Mouse (Mus musculus): Measurements from ENCODE around the gene Pax7. TPM values are rescaled to one million over a fixed set of nuclear protein-coding genes. Genes with fewer than 3 reads are reported as not detected.

Gene Pax7
- total and polyA plus RNA-seq, 3 experiments: not detected

GRCm38 (mm10) chr4:139878443-139878842 is 45.1 kb upstream of the Pax7 start:
- no peaks in the 10 kb centered on the region for H3K27me3 ChIP-seq (ENCODE audit: control insufficient read depth in 1 of 2, insufficient read depth in 2 of 2, low read length in 2 of 2)
- no peaks in the 10 kb centered on the region; the same call in 1 of the 2 replicates for H3K9me3 ChIP-seq (replicated peaks; ENCODE audit: insufficient read depth, low read length)
- no peak overlapping the region for H3K4me3 ChIP-seq (ENCODE audit: control insufficient read depth in 1 of 2, insufficient read depth in 1 of 2, low read depth in 2 of 2, low read length in 2 of 2)
- DNase-seq (ENCODE audit: low read depth, low spot score): no peak
- H3K4me1 ChIP-seq (ENCODE audit: control insufficient read depth in 1 of 2, insufficient read depth in 2 of 2, low read length in 2 of 2): no peaks in the 10 kb centered on the region
- no peaks in the 10 kb centered on the region for H3K79me2 ChIP-seq (ENCODE audit: control insufficient read depth, insufficient read depth, low read length, poor library complexity)
- no peaks in the 10 kb centered on the region for H3K36me3 ChIP-seq (ENCODE audit: control insufficient read depth in 1 of 2, insufficient read depth in 2 of 2, low read length in 2 of 2)
- no peak overlapping the region for H3K9ac ChIP-seq (ENCODE audit: control insufficient read depth, low read depth, low read length, poor library complexity, severe bottlenecking)
- TF ChIP-seq CHD2 (IDR thresholded peaks at IDR 0.05; ENCODE audit: low read length) (no peak), POLR2AphosphoS2 (IDR thresholded peaks at IDR 0.05; ENCODE audit: low read length) (no peak), POLR2AphosphoS5 (IDR thresholded peaks at IDR 0.05; ENCODE audit: borderline replicate concordance, low read depth, low read length) (no peak)
- H3K27ac ChIP-seq (ENCODE audit: control insufficient read depth, low read depth, low read length): no peak overlapping the region

- TF ChIP-seq MEF2A (IDR thresholded peaks at IDR 0.05; ENCODE audit: extremely low read depth, insufficient replicate concordance, low read depth, low read length, poor library complexity, severe bottlenecking) (no peak), CTCF (IDR thresholded peaks at IDR 0.05 in 2 of 3, conservative IDR thresholded peaks at IDR 0.05 in 1 of 3; ENCODE audit: control insufficient read depth in 1 of 3, insufficient read depth in 1 of 3, low read depth in 2 of 3, low read length in 3 of 3, poor library complexity in 1 of 3, severe bottlenecking in 1 of 3) (peak in 1 of 3 experiments; percentile 36; a peak in 2 of 6 replicates), ZKSCAN1 (IDR thresholded peaks at IDR 0.05; ENCODE audit: low read depth, low read length) (no peak), GABPA (IDR thresholded peaks at IDR 0.05; ENCODE audit: low read depth, low read length) (no peak)
- Histone ChIP-seq H3K9ac (ENCODE audit: control insufficient read depth, low read depth, low read length, poor library complexity, severe bottlenecking) (no peak overlapping the region), H3K27me3 (ENCODE audit: control insufficient read depth in 1 of 2, insufficient read depth in 2 of 2, low read length in 2 of 2) (no peaks in the 10 kb centered on the region), H3K9me3 (replicated peaks; ENCODE audit: insufficient read depth, low read length) (no peaks in the 10 kb centered on the region; the same call in 1 of the 2 replicates), H3K79me2 (ENCODE audit: control insufficient read depth, insufficient read depth, low read length, poor library complexity) (no peaks in the 10 kb centered on the region), H3K27ac (ENCODE audit: control insufficient read depth, low read depth, low read length) (no peak overlapping the region), H3K36me3 (ENCODE audit: control insufficient read depth in 1 of 2, insufficient read depth in 2 of 2, low read length in 2 of 2) (no peaks in the 10 kb centered on the region), H3K4me1 (ENCODE audit: control insufficient read depth in 1 of 2, insufficient read depth in 2 of 2, low read length in 2 of 2) (no peaks in the 10 kb centered on the region), H3K4me3 (ENCODE audit: control insufficient read depth in 1 of 2, insufficient read depth in 1 of 2, low read depth in 2 of 2, low read length in 2 of 2) (no peak overlapping the region)
- no peak for DNase-seq (ENCODE audit: low read depth, low spot score)
Measured at GRCm38 (mm10) chr4:139877269-139877668, 43.9 kb upstream of the Pax7 start.

- peak; percentile 11 for DNase-seq (ENCODE audit: low read depth, low spot score)
- H3K79me2 ChIP-seq (ENCODE audit: control insufficient read depth, insufficient read depth, low read length, poor library complexity): no peaks in the 10 kb centered on the region
- no peaks in the 10 kb centered on the region for H3K4me1 ChIP-seq (ENCODE audit: control insufficient read depth in 1 of 2, insufficient read depth in 2 of 2, low read length in 2 of 2)
- H3K36me3 ChIP-seq (ENCODE audit: control insufficient read depth in 1 of 2, insufficient read depth in 2 of 2, low read length in 2 of 2): no peaks in the 10 kb centered on the region
- H3K9ac ChIP-seq (ENCODE audit: control insufficient read depth, low read depth, low read length, poor library complexity, severe bottlenecking): no peak overlapping the region
- H3K27me3 ChIP-seq (ENCODE audit: control insufficient read depth in 1 of 2, insufficient read depth in 2 of 2, low read length in 2 of 2): no peaks in the 10 kb centered on the region
- TF ChIP-seq SMC3 (IDR thresholded peaks at IDR 0.05; ENCODE audit: low read depth, low read length) (peak; percentile 44), RAD21 (IDR thresholded peaks at IDR 0.05; ENCODE audit: low read depth, low read length) (peak; percentile 38), MEF2A (IDR thresholded peaks at IDR 0.05; ENCODE audit: extremely low read depth, insufficient replicate concordance, low read depth, low read length, poor library complexity, severe bottlenecking) (no peak), CTCF (IDR thresholded peaks at IDR 0.05 in 2 of 3, conservative IDR thresholded peaks at IDR 0.05 in 1 of 3; ENCODE audit: control insufficient read depth in 1 of 3, insufficient read depth in 1 of 3, low read depth in 2 of 3, low read length in 3 of 3, poor library complexity in 1 of 3, severe bottlenecking in 1 of 3) (peak; percentile 36 to 73 (median 46)), TCF12 (IDR thresholded peaks at IDR 0.05; ENCODE audit: low read depth, low read length) (no peak), MAX (IDR thresholded peaks at IDR 0.05; ENCODE audit: low read length) (no peak), KAT2A (conservative IDR thresholded peaks at IDR 0.05; ENCODE audit: low read depth, low read length) (no peak)
- H3K4me3 ChIP-seq (ENCODE audit: control insufficient read depth in 1 of 2, insufficient read depth in 1 of 2, low read depth in 2 of 2, low read length in 2 of 2): no peak overlapping the region
- no peak overlapping the region for H3K27ac ChIP-seq (ENCODE audit: control insufficient read depth, low read depth, low read length)
- H3K9me3 ChIP-seq (replicated peaks; ENCODE audit: insufficient read depth, low read length): no peaks in the 10 kb centered on the region
Measured at GRCm38 (mm10) chr4:139872595-139872994, 39.3 kb upstream of the Pax7 start.
